Mouse (Mus musculus): ENCODE measurements around the gene Hoxa6. TPM values are rescaled to one million over a fixed set of nuclear protein-coding genes. Genes with fewer than 3 reads are reported as not detected.

Gene Hoxa6
- polyA plus RNA-seq, 1 experiment from 2014 or later = not detected

- Histone ChIP-seq H3K9ac (no peak overlapping the region), H3K4me2 (no peak overlapping the region), H3K27me3 (peaks cover 100% of the 10 kb centered on the region), H3K9me3 (replicated peaks) (no peaks in the 10 kb centered on the region), H3K36me3 (ENCODE audit: poor library complexity, severe bottlenecking) (no peaks in the 10 kb centered on the region), H3K4me3 (no peak overlapping the region), H3K27ac (no peak overlapping the region), H3K4me1 (no peaks in the 10 kb centered on the region)
- WGBS = 2% methylated on average over 23 of the region's 23 CpGs
- no peak for ATAC-seq
Observed at GRCm38 (mm10) chr6:52247766-52248637, 39.5 kb upstream of the Hoxa6 start.

- no peak for ATAC-seq
- Histone ChIP-seq H3K27me3 (peaks cover 100% of the 10 kb centered on the region), H3K36me3 (ENCODE audit: poor library complexity, severe bottlenecking) (no peaks in the 10 kb centered on the region), H3K4me3 (no peak overlapping the region), H3K27ac (no peak overlapping the region), H3K4me1 (no peaks in the 10 kb centered on the region), H3K9me3 (replicated peaks) (no peaks in the 10 kb centered on the region), H3K9ac (no peak overlapping the region), H3K4me2 (no peak overlapping the region)
- 1% methylated on average over 3 of the region's 3 CpGs for WGBS
Observed at GRCm38 (mm10) chr6:52246916-52247315, 38.4 kb upstream of the Hoxa6 start.

GRCm38 (mm10) chr6:52246403-52246803 is 37.9 kb upstream of the Hoxa6 start:
- Histone ChIP-seq H3K27ac (no peak overlapping the region), H3K4me3 (no peak overlapping the region), H3K9me3 (replicated peaks) (no peaks in the 10 kb centered on the region), H3K27me3 (peaks cover 100% of the 10 kb centered on the region), H3K4me1 (no peaks in the 10 kb centered on the region), H3K36me3 (ENCODE audit: poor library complexity, severe bottlenecking) (no peaks in the 10 kb centered on the region), H3K4me2 (no peak overlapping the region), H3K9ac (no peak overlapping the region)
- no peak for ATAC-seq
- WGBS = 1% methylated on average over 26 of the region's 26 CpGs

- H3K4me2 ChIP-seq = no peak within 1 kb of the TSS
- no peak within 1 kb of the TSS for H3K9ac ChIP-seq
- peaks cover 100% of the 10 kb centered on the region for H3K27me3 ChIP-seq
- no peaks in the 10 kb centered on the region for H3K36me3 ChIP-seq (ENCODE audit: poor library complexity, severe bottlenecking)
- H3K4me1 ChIP-seq = no peaks in the 10 kb centered on the region
- WGBS = 1% methylated on average over 20 of the region's 20 CpGs
- H3K27ac ChIP-seq = no peak within 1 kb of the TSS
- ATAC-seq = no peak
- H3K4me3 ChIP-seq = no peak within 1 kb of the TSS
- H3K9me3 ChIP-seq (replicated peaks) = no peaks in the 10 kb centered on the region
Observed at GRCm38 (mm10) chr6:52245757-52246142, 37.2 kb upstream of the Hoxa6 start, which contains the start of gene Hoxa11. Hoxa11 (minus strand) TSS chr6:52245810.

- H3K9me3 ChIP-seq (replicated peaks) = no peaks in the 10 kb centered on the region
- H3K4me3 ChIP-seq = no peak overlapping the region
- ATAC-seq = no peak
- H3K9ac ChIP-seq = no peak overlapping the region
- 0 out of 2 replicates have a peak, but pooled peaks cover 2% of the 10 kb centered on the region for H3K4me1 ChIP-seq
- under 1% methylated on average over 70 of the region's 71 CpGs for WGBS
- H3K36me3 ChIP-seq (ENCODE audit: poor library complexity, severe bottlenecking) = no peaks in the 10 kb centered on the region
- H3K27me3 ChIP-seq = peaks cover 100% of the 10 kb centered on the region
- no peak overlapping the region for H3K27ac ChIP-seq
- H3K4me2 ChIP-seq = no peak overlapping the region
Observed at GRCm38 (mm10) chr6:52245040-52245756, 36.7 kb upstream of the Hoxa6 start.

GRCm38 (mm10) chr6:52244471-52245039 is 36.0 kb upstream of the Hoxa6 start:
- no peak overlapping the region for H3K4me2 ChIP-seq
- 0 out of 2 replicates have a peak, but pooled peaks cover 4% of the 10 kb centered on the region for H3K4me1 ChIP-seq
- 2% methylated on average over 23 of the region's 23 CpGs for WGBS
- no peak overlapping the region for H3K27ac ChIP-seq
- no peak for ATAC-seq
- no peak overlapping the region for H3K4me3 ChIP-seq
- H3K9ac ChIP-seq = no peak overlapping the region
- peaks cover 100% of the 10 kb centered on the region for H3K27me3 ChIP-seq
- no peaks in the 10 kb centered on the region for H3K36me3 ChIP-seq (ENCODE audit: poor library complexity, severe bottlenecking)
- H3K9me3 ChIP-seq (replicated peaks) = no peaks in the 10 kb centered on the region

- H3K27ac ChIP-seq = no peak overlapping the region
- 2% methylated on average over 12 of the region's 12 CpGs for WGBS
- no peak for ATAC-seq
Observed at GRCm38 (mm10) chr6:52243681-52244121, 35.2 kb upstream of the Hoxa6 start.

GRCm38 (mm10) chr6:52242801-52243332 is 34.3 kb upstream of the Hoxa6 start:
- 2% methylated on average over 4 of the region's 4 CpGs for WGBS
- Histone ChIP-seq H3K9ac (no peak overlapping the region), H3K27me3 (peaks cover 100% of the 10 kb centered on the region), H3K4me3 (no peak overlapping the region), H3K36me3 (ENCODE audit: poor library complexity, severe bottlenecking) (no peaks in the 10 kb centered on the region), H3K4me2 (no peak overlapping the region), H3K4me1 (0 out of 2 replicates have a peak, but pooled peaks cover 4% of the 10 kb centered on the region), H3K27ac (no peak overlapping the region), H3K9me3 (replicated peaks) (no peaks in the 10 kb centered on the region)
- ATAC-seq = no peak

More at GRCm38 (mm10) chr6:52243681-52244121, 35.2 kb upstream of the Hoxa6 start:
- H3K27me3 ChIP-seq = peaks cover 100% of the 10 kb centered on the region
- H3K9me3 ChIP-seq (replicated peaks) = no peaks in the 10 kb centered on the region
- H3K36me3 ChIP-seq (ENCODE audit: poor library complexity, severe bottlenecking) = no peaks in the 10 kb centered on the region
- no peak overlapping the region for H3K4me3 ChIP-seq
- H3K9ac ChIP-seq = no peak overlapping the region
- H3K4me1 ChIP-seq = 0 out of 2 replicates have a peak, but pooled peaks cover 4% of the 10 kb centered on the region
- no peak overlapping the region for H3K4me2 ChIP-seq

- Histone ChIP-seq H3K9ac (no peak overlapping the region), H3K27me3 (peaks cover 100% of the 10 kb centered on the region), H3K4me2 (no peak overlapping the region), H3K27ac (no peak overlapping the region), H3K4me3 (no peak overlapping the region), H3K36me3 (ENCODE audit: poor library complexity, severe bottlenecking) (no peaks in the 10 kb centered on the region), H3K4me1 (0 out of 2 replicates have a peak, but pooled peaks cover 4% of the 10 kb centered on the region), H3K9me3 (replicated peaks) (no peaks in the 10 kb centered on the region)
- 5% methylated on average over 9 of the region's 9 CpGs for WGBS
- ATAC-seq = no peak
Observed at GRCm38 (mm10) chr6:52241001-52241621, 32.6 kb upstream of the Hoxa6 start.

GRCm38 (mm10) chr6:52240389-52241000 is 32.0 kb upstream of the Hoxa6 start, which contains the start of gene Hoxa10:
Hoxa10 (minus strand) TSS chr6:52240854.
- Histone ChIP-seq H3K36me3 (ENCODE audit: poor library complexity, severe bottlenecking) (no peaks in the 10 kb centered on the region), H3K4me1 (0 out of 2 replicates have a peak, but pooled peaks cover 4% of the 10 kb centered on the region), H3K9ac (no peak within 1 kb of the TSS), H3K27ac (no peak within 1 kb of the TSS), H3K4me2 (peak within 1 kb of the TSS; percentile 30; the same call in 1 of the 2 replicates), H3K4me3 (no peak within 1 kb of the TSS), H3K27me3 (peaks cover 100% of the 10 kb centered on the region), H3K9me3 (replicated peaks) (no peaks in the 10 kb centered on the region)
- under 1% methylated on average over 35 of the region's 35 CpGs for WGBS
- 0 out of 2 replicates have a peak, but pooled peaks have one; percentile 38 for ATAC-seq
